Mouse (Mus musculus) T-cell, adult 2 months (primary cell): ENCODE data around the gene Fam178b.

Experiments
- DNase-seq: peaks from one replicate; pipeline ENCODE4 v3.0.0; 2022; ENCODE audit warnings: low spot score

Gene Fam178b

GRCm38 (mm10) chr1:36523332-36524013, 159.5 kb downstream of the Fam178b start:
- DNase-seq, result no peak

- no peak for DNase-seq
These were observed 160.8 kb downstream of the Fam178b start for GRCm38 (mm10) chr1:36522210-36522609.

- DNase-seq, result no peak
These were observed 163.4 kb downstream of the Fam178b start for GRCm38 (mm10) chr1:36519626-36520025.

GRCm38 (mm10) chr1:36518259-36518658, 164.7 kb downstream of the Fam178b start:
- no peak for DNase-seq

- no peak for DNase-seq
These were observed 169.3 kb downstream of the Fam178b start for GRCm38 (mm10) chr1:36513718-36514117.

GRCm38 (mm10) chr1:36513310-36513709, 169.7 kb downstream of the Fam178b start:
- DNase-seq, result no peak

GRCm38 (mm10) chr1:36512966-36513280, 170.1 kb downstream of the Fam178b start:
- no peak for DNase-seq
